Mouse (Mus musculus) kidney, embryonic 16.5 days (tissue): ENCODE results near the gene Pgam5. TPM values are rescaled to one million over a fixed set of nuclear protein-coding genes. Genes with fewer than 3 reads are reported as not detected.
A peak's percentile ranks its signal among the peaks of the same experiment; 100 is the strongest.

Experiments used
- ATAC-seq: fragments of 200-750 bp; cut with Nextera tagmentation; 2 replicates; pipeline ENCODE4 v1.8.0; 2017; ENCODE audit warnings: moderate TSS enrichment; ENCODE audit not compliant: low FRiP score, low TSS enrichment
- H3K27ac ChIP-seq: fragments of 300-500 bp; sonication (generic); 2 replicates; pipeline ENCODE4 v1.5.1; 2014; ENCODE audit warnings: low read length
- H3K27me3 ChIP-seq: fragments of 300-500 bp; sonication (generic); 2 replicates; pipeline ENCODE4 v1.6.1; 2014; ENCODE audit warnings: low read length, control low read depth, mixed read lengths; ENCODE audit not compliant: insufficient read depth
- H3K36me3 ChIP-seq: fragments of 300-500 bp; sonication (generic); 2 replicates; pipeline ENCODE4 v1.6.1; 2014; ENCODE audit warnings: low read length, control low read depth, mixed read lengths; ENCODE audit not compliant: insufficient read depth
- H3K4me1 ChIP-seq: fragments of 300-500 bp; sonication (generic); 2 replicates; pipeline ENCODE4 v1.6.1; 2014; ENCODE audit warnings: low read length, control low read depth, mixed read lengths; ENCODE audit not compliant: insufficient read depth
- H3K4me2 ChIP-seq: fragments of 300-500 bp; sonication (generic); replicated peaks from 2 replicates; pipeline ENCODE4 v1.6.1; 2014; ENCODE audit warnings: low read depth, low read length
- H3K4me3 ChIP-seq: fragments of 300-500 bp; sonication (generic); 2 replicates; pipeline ENCODE4 v1.5.1; 2014; ENCODE audit warnings: mild to moderate bottlenecking, low read length
- H3K9ac ChIP-seq: fragments of 300-500 bp; sonication (generic); replicated peaks from 2 replicates; pipeline ENCODE4 v1.6.1; 2014; ENCODE audit warnings: low read length
- H3K9me3 ChIP-seq: fragments of 300-500 bp; sonication (generic); 2 replicates; pipeline ENCODE4 v1.6.1; 2016; ENCODE audit warnings: low read length, control low read depth
- WGBS: fragments of 180-500 bp; shearing (Covaris S2); extraction: QIAGEN DNeasy Blood & Tissue Kit; methylation state at CpG from one replicate; pipeline ENCODE4 v1.1.7; 2014; 5-methylcytosine and 5-hydroxymethylcytosine counted together
- polyA plus RNA-seq: library from polyadenylated mRNA; unstranded; fragments of >200 nt; fragmentation: Nextera tagmentation; extraction: Ambion mirVana; gene quantifications from 2 replicates; pipeline ENCODE4 v1.2.1, GENCODE M21; 2015

Gene Pgam5
- 68.5 and 74.5 TPM in 2 replicates for polyA plus RNA-seq

- Histone ChIP-seq H3K4me2 (peak within 1 kb of the TSS; percentile 73), H3K27ac (peak within 1 kb of the TSS; percentile 16; the same call in 1 of the 2 replicates), H3K9ac (peak within 1 kb of the TSS; percentile 91), H3K4me1 (peaks cover 5% of the 10 kb centered on the region), H3K36me3 (peaks cover 26% of the 10 kb centered on the region), H3K27me3 (no peaks in the 10 kb centered on the region), H3K4me3 (peak within 1 kb of the TSS; percentile 90), H3K9me3 (no peaks in the 10 kb centered on the region)
- peak; percentile 91 for ATAC-seq
- under 1% methylated on average over 66 of the region's 66 CpGs for WGBS
These were observed at the start of gene Pgam5 for GRCm38 (mm10) chr5:110269141-110270101. Gene Pgam5 (minus strand): TSS chr5:110269913.

GRCm38 (mm10) chr5:110313127-110313526, 43.4 kb upstream of the Pgam5 start:
- no peak overlapping the region for H3K9ac ChIP-seq
- WGBS = 95% methylated on average over 3 of the region's 3 CpGs
- H3K4me3 ChIP-seq = no peak overlapping the region
- no peaks in the 10 kb centered on the region for H3K9me3 ChIP-seq
- H3K27ac ChIP-seq = no peak overlapping the region
- H3K4me1 ChIP-seq = no peaks in the 10 kb centered on the region
- no peaks in the 10 kb centered on the region for H3K27me3 ChIP-seq
- H3K36me3 ChIP-seq = peaks cover 38% of the 10 kb centered on the region
- no peak for ATAC-seq
- H3K4me2 ChIP-seq = no peak overlapping the region

DNA sequence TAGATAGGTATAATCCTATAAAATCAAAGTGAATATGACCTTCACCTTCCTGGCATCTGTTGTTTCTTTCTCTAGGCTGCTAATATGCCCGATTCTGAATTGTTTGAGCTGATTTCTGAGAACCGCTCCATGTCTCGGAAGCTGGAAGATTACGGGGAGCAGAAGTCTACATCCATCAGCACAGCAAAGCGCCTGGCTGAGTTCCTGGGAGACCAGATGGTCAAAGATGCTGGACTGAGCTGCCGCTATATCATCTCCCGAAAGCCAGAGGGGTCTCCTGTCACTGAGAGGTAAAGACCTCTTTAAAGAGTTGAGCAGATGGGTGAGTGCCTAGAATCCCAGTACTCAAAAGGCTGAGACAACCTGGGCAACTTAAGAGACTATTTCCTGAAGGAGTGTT, 39.1 kb upstream of the Pgam5 start:
- Histone ChIP-seq H3K4me1 (no peaks in the 10 kb centered on the region), H3K27ac (no peak overlapping the region), H3K9ac (no peak overlapping the region), H3K4me3 (no peak overlapping the region), H3K4me2 (no peak overlapping the region), H3K36me3 (peaks cover 62% of the 10 kb centered on the region), H3K27me3 (no peaks in the 10 kb centered on the region), H3K9me3 (no peaks in the 10 kb centered on the region)
- ATAC-seq = no peak
- WGBS = 94% methylated on average over 7 of the region's 7 CpGs

- 96% methylated on average over 2 of the region's 2 CpGs for WGBS
- Histone ChIP-seq H3K36me3 (peaks cover 50% of the 10 kb centered on the region), H3K27me3 (no peaks in the 10 kb centered on the region), H3K4me3 (no peak overlapping the region), H3K4me1 (no peaks in the 10 kb centered on the region), H3K9ac (no peak overlapping the region), H3K27ac (no peak overlapping the region), H3K4me2 (no peak overlapping the region), H3K9me3 (no peaks in the 10 kb centered on the region)
- ATAC-seq = no peak
These were observed 30.9 kb upstream of the Pgam5 start for GRCm38 (mm10) chr5:110300591-110300990.

GRCm38 (mm10) chr5:110296637-110297036, 26.9 kb upstream of the Pgam5 start:
- Histone ChIP-seq H3K9me3 (no peaks in the 10 kb centered on the region), H3K4me3 (no peak overlapping the region), H3K27me3 (no peaks in the 10 kb centered on the region), H3K9ac (no peak overlapping the region), H3K36me3 (peaks cover 46% of the 10 kb centered on the region), H3K27ac (no peak overlapping the region), H3K4me2 (no peak overlapping the region), H3K4me1 (no peaks in the 10 kb centered on the region)
- no peak for ATAC-seq
- 89% methylated on average over 1 of the region's 1 CpGs for WGBS

DNA sequence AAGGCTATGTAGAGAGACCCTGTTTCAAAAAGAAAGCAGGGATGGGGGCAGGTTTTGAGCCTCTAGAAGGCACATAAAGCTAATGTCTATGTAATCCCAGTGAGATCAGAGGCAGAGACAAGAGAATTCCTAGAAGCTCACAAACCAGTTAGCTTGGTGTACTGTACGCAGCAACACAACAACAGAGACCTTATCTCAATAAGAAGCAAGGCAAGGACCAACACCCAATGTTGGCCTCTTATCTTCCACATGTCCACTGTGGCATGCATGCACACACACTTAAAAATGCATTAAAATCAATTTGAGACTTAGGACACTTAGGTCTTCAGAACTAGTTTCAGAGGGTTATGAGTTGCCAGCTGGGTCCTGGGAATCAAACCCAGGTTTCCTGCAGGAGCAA, 21.9 kb upstream of the Pgam5 start:
- Histone ChIP-seq H3K9me3 (no peaks in the 10 kb centered on the region), H3K27me3 (no peaks in the 10 kb centered on the region), H3K9ac (no peak overlapping the region), H3K4me3 (no peak overlapping the region), H3K36me3 (peaks cover 49% of the 10 kb centered on the region), H3K27ac (no peak overlapping the region), H3K4me2 (no peak overlapping the region), H3K4me1 (0 out of 2 replicates have a peak, but pooled peaks cover 3% of the 10 kb centered on the region)
- no peak for ATAC-seq
- WGBS = 94% methylated on average over 1 of the region's 1 CpGs

GRCm38 (mm10) chr5:110287084-110287475, 17.4 kb upstream of the Pgam5 start:
- Histone ChIP-seq H3K9me3 (no peaks in the 10 kb centered on the region), H3K4me1 (peaks cover 9% of the 10 kb centered on the region; the same call in 1 of the 2 replicates), H3K27me3 (no peaks in the 10 kb centered on the region; the same call in 1 of the 2 replicates), H3K4me3 (peak overlapping the region; percentile 71), H3K9ac (peak overlapping the region; percentile 52; the same call in 1 of the 2 replicates), H3K36me3 (peaks cover 22% of the 10 kb centered on the region), H3K4me2 (peak overlapping the region; percentile 97), H3K27ac (no peak overlapping the region)
- no peak for ATAC-seq
- WGBS = 71% methylated on average over 2 of the region's 2 CpGs

- peak; percentile 78; the same call in 1 of the 2 replicates for ATAC-seq
- Histone ChIP-seq H3K4me1 (peaks cover 9% of the 10 kb centered on the region; the same call in 1 of the 2 replicates), H3K4me2 (peak overlapping the region; percentile 97), H3K36me3 (peaks cover 17% of the 10 kb centered on the region), H3K9me3 (no peaks in the 10 kb centered on the region), H3K9ac (peak overlapping the region; percentile 79), H3K27ac (peak overlapping the region; percentile 20; the same call in 1 of the 2 replicates), H3K27me3 (no peaks in the 10 kb centered on the region; the same call in 1 of the 2 replicates), H3K4me3 (peak overlapping the region; percentile 71)
- 2% methylated on average over 30 of the region's 31 CpGs for WGBS
These were observed 16.9 kb upstream of the Pgam5 start for GRCm38 (mm10) chr5:110286446-110287083.

GRCm38 (mm10) chr5:110285770-110286445, 16.2 kb upstream of the Pgam5 start, which contains the start of the genes Pxmp2 and Pole:
Gene Pxmp2 (minus strand): TSS chr5:110286186.
Gene Pole (plus strand): TSS chr5:110286306.
- peaks cover 13% of the 10 kb centered on the region for H3K36me3 ChIP-seq

More at GRCm38 (mm10) chr5:110285770-110286445, 16.2 kb upstream of the Pgam5 start, which contains the start of the genes Pxmp2 and Pole:
- H3K9me3 ChIP-seq = no peaks in the 10 kb centered on the region
- WGBS = under 1% methylated on average over 59 of the region's 64 CpGs
- H3K27ac ChIP-seq = peak within 1 kb of the TSS; percentile 31; the same call in 1 of the 2 replicates
- ATAC-seq = peak; percentile 98
- H3K27me3 ChIP-seq = no peaks in the 10 kb centered on the region; the same call in 1 of the 2 replicates
- peak within 1 kb of the TSS; percentile 97 for H3K4me2 ChIP-seq
- peak within 1 kb of the TSS; percentile 79 for H3K9ac ChIP-seq
- H3K4me1 ChIP-seq = peaks cover 9% of the 10 kb centered on the region; the same call in 1 of the 2 replicates
- H3K4me3 ChIP-seq = peak within 1 kb of the TSS; percentile 71
